Mouse (Mus musculus): ENCODE measurements at regions not wholly inside any gene's neighbourhood (a gene's known extent, or its start where the extent isn't known, plus 50 kb on each side); places are given as distances from the start of the nearest gene placed in this dataset.

- no peaks in the 10 kb centered on the region for H3K36me3 ChIP-seq (ENCODE audit: control insufficient read depth, insufficient read depth, low read length)
- no peak for TF ChIP-seq CTCF (IDR thresholded peaks at IDR 0.05; ENCODE audit: low read depth, low read length)
- no peak for TF ChIP-seq POLR2A (IDR thresholded peaks at IDR 0.05; ENCODE audit: extremely low read depth, insufficient read depth, low read length)
- H3K4me1 ChIP-seq (ENCODE audit: control insufficient read depth, insufficient read depth, low read length): no peaks in the 10 kb centered on the region
- DNase-seq (ENCODE audit: extremely low read depth, low read depth, low spot score): no peak
- H3K27ac ChIP-seq (replicated peaks; ENCODE audit: insufficient read depth, low read depth, low read length): no peak overlapping the region
- H3K79me2 ChIP-seq (ENCODE audit: control insufficient read depth, insufficient read depth, low read length): no peaks in the 10 kb centered on the region
- H3K9ac ChIP-seq (ENCODE audit: low read depth, low read length): no peak overlapping the region
- H3K27me3 ChIP-seq (ENCODE audit: control insufficient read depth, insufficient read depth, low read length): no peaks in the 10 kb centered on the region
- no peak overlapping the region for H3K4me3 ChIP-seq (ENCODE audit: insufficient read depth, low read depth, low read length)
These were observed 609.0 kb upstream of the Lmcd1 start for GRCm38 (mm10) chr6:111664603-111665002.

- Histone ChIP-seq H3K27me3 (ENCODE audit: control insufficient read depth, insufficient read depth, low read length) (no peaks in the 10 kb centered on the region), H3K4me3 (ENCODE audit: insufficient read depth, low read depth, low read length) (no peak overlapping the region), H3K36me3 (ENCODE audit: control insufficient read depth, insufficient read depth, low read length) (no peaks in the 10 kb centered on the region), H3K79me2 (ENCODE audit: control insufficient read depth, insufficient read depth, low read length) (no peaks in the 10 kb centered on the region), H3K27ac (replicated peaks; ENCODE audit: insufficient read depth, low read depth, low read length) (no peak overlapping the region), H3K4me1 (ENCODE audit: control insufficient read depth, insufficient read depth, low read length) (no peaks in the 10 kb centered on the region), H3K9ac (ENCODE audit: low read depth, low read length) (no peak overlapping the region)
- 63% methylated on average over 2 of the region's 2 CpGs for WGBS
- TF ChIP-seq CTCF (IDR thresholded peaks at IDR 0.05; ENCODE audit: low read depth, low read length) (no peak), POLR2A (IDR thresholded peaks at IDR 0.05; ENCODE audit: extremely low read depth, insufficient read depth, low read length) (no peak)
- no peak for DNase-seq (ENCODE audit: extremely low read depth, low read depth, low spot score)
These were observed 588.6 kb upstream of the Lmcd1 start for GRCm38 (mm10) chr6:111684911-111685310.

DNA sequence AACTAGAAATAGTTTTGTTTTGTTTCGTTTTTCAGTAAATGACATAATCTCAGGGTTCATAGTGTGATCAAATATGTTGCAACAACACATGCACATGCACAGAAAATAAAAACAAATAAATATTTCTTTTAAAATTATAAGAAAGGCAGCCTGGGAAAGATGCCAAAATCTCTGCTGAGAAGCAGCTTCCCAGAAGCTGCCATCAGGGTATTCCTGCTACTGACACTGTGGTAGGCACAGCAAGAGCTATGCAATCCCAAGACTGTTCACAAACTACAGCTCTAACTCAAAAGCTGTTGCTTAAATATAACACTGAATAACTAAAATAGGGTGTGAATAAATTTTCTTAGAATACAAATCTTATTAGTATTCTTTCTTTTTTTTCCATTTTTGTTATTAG is 570.7 kb upstream of the Lmcd1 start:
- Histone ChIP-seq H3K4me3 (ENCODE audit: insufficient read depth, low read depth, low read length) (no peak overlapping the region), H3K27me3 (ENCODE audit: control insufficient read depth, insufficient read depth, low read length) (no peaks in the 10 kb centered on the region), H3K27ac (replicated peaks; ENCODE audit: insufficient read depth, low read depth, low read length) (no peak overlapping the region), H3K9ac (ENCODE audit: low read depth, low read length) (no peak overlapping the region), H3K36me3 (ENCODE audit: control insufficient read depth, insufficient read depth, low read length) (no peaks in the 10 kb centered on the region), H3K4me1 (ENCODE audit: control insufficient read depth, insufficient read depth, low read length) (no peaks in the 10 kb centered on the region), H3K79me2 (ENCODE audit: control insufficient read depth, insufficient read depth, low read length) (no peaks in the 10 kb centered on the region)
- 73% methylated on average over 1 of the region's 1 CpGs for WGBS
- DNase-seq (ENCODE audit: extremely low read depth, low read depth, low spot score): no peak
- TF ChIP-seq POLR2A (IDR thresholded peaks at IDR 0.05; ENCODE audit: extremely low read depth, insufficient read depth, low read length) (no peak), CTCF (IDR thresholded peaks at IDR 0.05; ENCODE audit: low read depth, low read length) (no peak)

DNA sequence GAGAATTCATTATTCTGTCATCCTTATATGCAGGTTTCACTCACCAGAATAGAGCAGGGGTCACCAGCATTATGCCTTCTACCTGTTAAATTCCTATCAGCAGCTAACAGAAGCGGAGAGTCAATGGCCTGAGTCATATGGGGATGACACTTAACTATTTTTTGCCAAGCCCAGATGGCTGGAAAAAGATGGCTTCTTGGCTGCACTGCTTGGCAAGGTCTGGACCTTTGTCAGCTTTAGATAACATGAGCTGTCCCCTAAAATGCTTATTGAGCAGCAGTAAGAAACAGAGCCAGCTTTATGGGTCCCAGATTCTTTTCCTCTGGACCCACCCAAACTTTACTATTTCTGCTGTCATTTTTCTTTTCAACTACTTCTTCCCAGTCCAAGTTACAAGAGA is 565.3 kb upstream of the Lmcd1 start:
- H3K27me3 ChIP-seq (ENCODE audit: control insufficient read depth, insufficient read depth, low read length): no peaks in the 10 kb centered on the region
- TF ChIP-seq CTCF (IDR thresholded peaks at IDR 0.05; ENCODE audit: low read depth, low read length) (no peak), POLR2A (IDR thresholded peaks at IDR 0.05; ENCODE audit: extremely low read depth, insufficient read depth, low read length) (no peak)
- no peaks in the 10 kb centered on the region for H3K36me3 ChIP-seq (ENCODE audit: control insufficient read depth, insufficient read depth, low read length)
- 59% methylated on average over 1 of the region's 1 CpGs for WGBS
- H3K4me3 ChIP-seq (ENCODE audit: insufficient read depth, low read depth, low read length): no peak overlapping the region
- no peak overlapping the region for H3K9ac ChIP-seq (ENCODE audit: low read depth, low read length)
- DNase-seq (ENCODE audit: extremely low read depth, low read depth, low spot score): no peak
- H3K4me1 ChIP-seq (ENCODE audit: control insufficient read depth, insufficient read depth, low read length): no peaks in the 10 kb centered on the region
- no peak overlapping the region for H3K27ac ChIP-seq (replicated peaks; ENCODE audit: insufficient read depth, low read depth, low read length)
- no peaks in the 10 kb centered on the region for H3K79me2 ChIP-seq (ENCODE audit: control insufficient read depth, insufficient read depth, low read length)

DNA sequence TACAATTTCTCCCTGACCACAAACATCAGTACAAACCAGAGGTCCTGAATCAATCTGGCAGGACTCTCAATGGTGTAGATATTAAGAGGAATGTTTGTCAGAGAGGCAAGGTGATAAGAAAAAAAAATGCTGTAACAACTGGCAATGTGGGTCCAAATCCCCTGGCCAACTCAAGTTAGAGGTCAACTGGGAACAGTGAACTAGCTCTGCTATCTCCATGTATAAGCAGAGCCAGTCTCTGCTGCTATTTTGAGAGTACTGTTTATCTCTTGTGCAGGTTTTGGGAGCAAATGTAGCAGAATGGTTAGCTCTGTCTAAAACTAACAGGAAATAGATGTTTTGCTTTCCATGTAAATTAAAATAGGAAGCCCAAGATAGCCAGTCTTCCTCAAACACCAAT is 547.6 kb upstream of the Lmcd1 start:
- Histone ChIP-seq H3K4me3 (ENCODE audit: insufficient read depth, low read depth, low read length) (no peak overlapping the region), H3K27me3 (ENCODE audit: control insufficient read depth, insufficient read depth, low read length) (no peaks in the 10 kb centered on the region), H3K27ac (replicated peaks; ENCODE audit: insufficient read depth, low read depth, low read length) (no peak overlapping the region), H3K36me3 (ENCODE audit: control insufficient read depth, insufficient read depth, low read length) (no peaks in the 10 kb centered on the region), H3K9ac (ENCODE audit: low read depth, low read length) (no peak overlapping the region), H3K79me2 (ENCODE audit: control insufficient read depth, insufficient read depth, low read length) (no peaks in the 10 kb centered on the region), H3K4me1 (ENCODE audit: control insufficient read depth, insufficient read depth, low read length) (no peaks in the 10 kb centered on the region)
- TF ChIP-seq POLR2A (IDR thresholded peaks at IDR 0.05; ENCODE audit: extremely low read depth, insufficient read depth, low read length) (no peak), CTCF (IDR thresholded peaks at IDR 0.05; ENCODE audit: low read depth, low read length) (no peak)
- peak; percentile 43 for DNase-seq (ENCODE audit: extremely low read depth, low read depth, low spot score)

- TF ChIP-seq POLR2A (IDR thresholded peaks at IDR 0.05; ENCODE audit: extremely low read depth, insufficient read depth, low read length) (no peak), CTCF (IDR thresholded peaks at IDR 0.05; ENCODE audit: low read depth, low read length) (no peak)
These were observed 543.2 kb upstream of the Lmcd1 start for GRCm38 (mm10) chr6:111730381-111730780.

More at GRCm38 (mm10) chr6:111730381-111730780, 543.2 kb upstream of the Lmcd1 start:
- no peak overlapping the region for H3K4me3 ChIP-seq (ENCODE audit: insufficient read depth, low read depth, low read length)
- DNase-seq (ENCODE audit: extremely low read depth, low read depth, low spot score): no peak
- H3K79me2 ChIP-seq (ENCODE audit: control insufficient read depth, insufficient read depth, low read length): no peaks in the 10 kb centered on the region
- H3K27ac ChIP-seq (replicated peaks; ENCODE audit: insufficient read depth, low read depth, low read length): no peak overlapping the region
- H3K9ac ChIP-seq (ENCODE audit: low read depth, low read length): no peak overlapping the region
- H3K4me1 ChIP-seq (ENCODE audit: control insufficient read depth, insufficient read depth, low read length): no peaks in the 10 kb centered on the region
- no peaks in the 10 kb centered on the region for H3K27me3 ChIP-seq (ENCODE audit: control insufficient read depth, insufficient read depth, low read length)
- H3K36me3 ChIP-seq (ENCODE audit: control insufficient read depth, insufficient read depth, low read length): no peaks in the 10 kb centered on the region
